ENCODE assay signal across 10 mouse cellular contexts in genomic region chr13:29637788-29638187, GRCm38 (mm10).
DNase-seq lines count a peak whose midpoint lies in the region; ATAC-seq and TF ChIP-seq lines count a peak whose summit lies in the region.
"Had no signal": no experiment of that assay in that cellular context is flagged by ENCODE, and none has a peak within 500 bp of the region (broad histone marks: within the 10 kb centered on the region; RNA-seq: fewer than 3 reads in every experiment).

No protein-coding gene starts in this region.

- H3K27ac ChIP-seq in bone marrow macrophage, adult 2 months (ENCODE audit: insufficient read depth, low read depth, low read length) = peak overlapping the region; percentile 94
- H3K27ac ChIP-seq in heart, embryonic 12.5 days (ENCODE audit: poor library complexity, severe bottlenecking) = peak overlapping the region; percentile 92
- H3K27ac ChIP-seq in forebrain, embryonic 13.5 days = no peak overlapping the region
- H3K27ac ChIP-seq: embryonic facial prominence, embryonic 13.5 days; liver, embryonic 14.5 days had no signal

- DNase-seq in adrenal gland, adult (ENCODE audit: inconsistent age in 2 of 2, low spot score in 1 of 2) = peak; percentile 62 to 78
- no peak for DNase-seq in adrenal gland, postnatal 4 days (ENCODE audit: low spot score in 2 of 2)
- DNase-seq in lung, postnatal 25 days (ENCODE audit: low spot score) = peak; percentile 13
- DNase-seq in thymus, postnatal 25 days = no peak
- no peak for DNase-seq in thymus, adult 18-20 months

- no peaks in the 10 kb centered on the region for H3K27me3 ChIP-seq in heart, embryonic 12.5 days (replicated peaks)
- no peaks in the 10 kb centered on the region for H3K27me3 ChIP-seq in forebrain, embryonic 13.5 days
- H3K27me3 ChIP-seq: embryonic facial prominence, embryonic 13.5 days had no signal

- TF ChIP-seq POLR2A in bone marrow macrophage, adult 2 months (IDR thresholded peaks at IDR 0.05; ENCODE audit: borderline replicate concordance, low read depth, low read length) = no peak

- H3K9me3 ChIP-seq in heart, embryonic 12.5 days (replicated peaks) = no peaks in the 10 kb centered on the region
- H3K9me3 ChIP-seq in forebrain, embryonic 13.5 days (replicated peaks) = no peaks in the 10 kb centered on the region
- H3K9me3 ChIP-seq: embryonic facial prominence, embryonic 13.5 days had no signal

- peaks cover 59% of the 10 kb centered on the region for H3K4me1 ChIP-seq in bone marrow macrophage, adult 2 months (ENCODE audit: control insufficient read depth, insufficient read depth, low read length)
- peaks cover 31% of the 10 kb centered on the region for H3K4me1 ChIP-seq in heart, embryonic 12.5 days (replicated peaks)
- H3K4me1 ChIP-seq in forebrain, embryonic 13.5 days = no peaks in the 10 kb centered on the region

- no peak overlapping the region for H3K9ac ChIP-seq in heart, embryonic 12.5 days
- no peak overlapping the region for H3K9ac ChIP-seq in forebrain, embryonic 13.5 days
- H3K9ac ChIP-seq: embryonic facial prominence, embryonic 13.5 days; liver, embryonic 14.5 days had no signal

- ATAC-seq in heart, embryonic 12.5 days (ENCODE audit: insufficient number of reproducible peaks, low FRiP score) = 0 out of 2 replicates have a peak, but pooled peaks have one; percentile 55
- ATAC-seq in forebrain, embryonic 13.5 days = no peak

- H3K4me2 ChIP-seq in heart, embryonic 12.5 days = no peak overlapping the region
- H3K4me2 ChIP-seq in forebrain, embryonic 13.5 days = no peak overlapping the region
- H3K4me2 ChIP-seq: embryonic facial prominence, embryonic 13.5 days had no signal

- TF ChIP-seq CTCF in bone marrow macrophage, adult 2 months (IDR thresholded peaks at IDR 0.05; ENCODE audit: low read depth, low read length) = no peak

- H3K4me3 ChIP-seq in bone marrow macrophage, adult 2 months (ENCODE audit: insufficient read depth, low read length) = no peak overlapping the region
- H3K4me3 ChIP-seq in heart, embryonic 12.5 days = no peak overlapping the region
- no peak overlapping the region for H3K4me3 ChIP-seq in forebrain, embryonic 13.5 days
- H3K4me3 ChIP-seq: embryonic facial prominence, embryonic 13.5 days had no signal

- H3K36me3 ChIP-seq in heart, embryonic 12.5 days = no peaks in the 10 kb centered on the region
- H3K36me3 ChIP-seq in forebrain, embryonic 13.5 days (ENCODE audit: poor library complexity, severe bottlenecking) = no peaks in the 10 kb centered on the region
- H3K36me3 ChIP-seq: embryonic facial prominence, embryonic 13.5 days had no signal

- WGBS in heart, embryonic 12.5 days = 15% methylated on average over 6 of the region's 6 CpGs
- 87% methylated on average over 6 of the region's 6 CpGs for WGBS in forebrain, embryonic 13.5 days

Comparison
In these comparisons a context has a peak if more than half of its experiments do, and no peak if none do; other contexts are left out.
1. DNase-seq: peak in adrenal gland, adult (2 of 2) and lung, postnatal 25 days (single experiment); none in adrenal gland, postnatal 4 days (0 of 2), thymus, postnatal 25 days (single experiment) and thymus, adult 18-20 months (0 of 2).